Mouse (Mus musculus): ENCODE measurements around the gene Pde3a.

- TF ChIP-seq POLR2A (IDR thresholded peaks at IDR 0.05; ENCODE audit: insufficient read depth, low read depth, low read length) (no peak), CTCF (IDR thresholded peaks at IDR 0.05) (no peak), EP300 (IDR thresholded peaks at IDR 0.05; ENCODE audit: insufficient read depth, low read depth, low read length) (no peak)
Observed at GRCm38 (mm10) chr6:141410836-141411235, 161.8 kb downstream of the Pde3a start.
